Mouse (Mus musculus) kidney, embryonic 15.5 days (tissue): ENCODE results near the gene Creg1. TPM values are rescaled to one million over a fixed set of nuclear protein-coding genes. Genes with fewer than 3 reads are reported as not detected.
"Not testable (repeated sequence)": the region's sequence is repeated elsewhere in the genome, so short reads cannot be mapped to it uniquely, and the experiment has no call there.

ENCODE experiments used
- ATAC-seq: fragments of 200-750 bp; cut with Nextera tagmentation; replicated peaks from 2 replicates; pipeline ENCODE4 v1.8.0; 2017; ENCODE audit warnings: moderate TSS enrichment; ENCODE audit not compliant: low FRiP score
- H3K27ac ChIP-seq: fragments of 300-500 bp; sonication (generic); 2 replicates; pipeline ENCODE4 v1.5.1; 2015; ENCODE audit warnings: mild to moderate bottlenecking, inconsistent platforms
- H3K27me3 ChIP-seq: fragments of 300-500 bp; sonication (generic); 2 replicates; pipeline ENCODE4 v1.6.1; 2015; ENCODE audit warnings: inconsistent platforms
- H3K36me3 ChIP-seq: fragments of 300-500 bp; sonication (generic); 2 replicates; pipeline ENCODE4 v1.6.1; 2015; ENCODE audit warnings: inconsistent platforms
- H3K4me1 ChIP-seq: fragments of 300-500 bp; sonication (generic); 2 replicates; pipeline ENCODE4 v1.6.1; 2015; ENCODE audit warnings: inconsistent platforms
- H3K4me2 ChIP-seq: fragments of 300-500 bp; sonication (generic); 2 replicates; pipeline ENCODE4 v1.6.1; 2015; ENCODE audit warnings: moderate library complexity, mild to moderate bottlenecking, inconsistent platforms
- H3K4me3 ChIP-seq: fragments of 300-500 bp; sonication (generic); replicated peaks from 2 replicates; pipeline ENCODE4 v1.5.1; 2015; ENCODE audit warnings: mild to moderate bottlenecking, inconsistent platforms
- H3K9ac ChIP-seq: fragments of 300-500 bp; sonication (generic); 2 replicates; pipeline ENCODE4 v1.6.1; 2015; ENCODE audit warnings: mild to moderate bottlenecking, inconsistent platforms
- H3K9me3 ChIP-seq: fragments of 300-500 bp; sonication (generic); replicated peaks from 2 replicates; pipeline ENCODE4 v1.6.1; 2016; ENCODE audit warnings: inconsistent platforms
- WGBS: fragments of 180-500 bp; shearing (Covaris S2); methylation state at CpG from one replicate; pipeline ENCODE4 v1.1.7; 2015; ENCODE audit warnings: mixed read lengths; 5-methylcytosine and 5-hydroxymethylcytosine counted together
- polyA plus RNA-seq: library from polyadenylated mRNA; unstranded; fragments of >200 nt; fragmentation: Nextera tagmentation; extraction: Ambion mirVana; gene quantifications from 2 replicates; pipeline ENCODE4 v1.2.1, GENCODE M21; 2015

The Creg1 gene
- polyA plus RNA-seq, 1 experiment from 2014 or later: 58.4 TPM

GRCm38 (mm10) chr1:165761522-165762305 is 1.8 kb upstream of the Creg1 start:
- Histone ChIP-seq H3K9me3 (no peaks in the 10 kb centered on the region), H3K4me2 (no peak overlapping the region), H3K4me3 (no peak overlapping the region), H3K36me3 (no peaks in the 10 kb centered on the region), H3K27me3 (peaks cover 36% of the 10 kb centered on the region), H3K4me1 (peaks cover 30% of the 10 kb centered on the region), H3K27ac (no peak overlapping the region), H3K9ac (no peak overlapping the region)
- no peak for ATAC-seq
- 82% methylated on average over 3 of the region's 3 CpGs for WGBS

DNA sequence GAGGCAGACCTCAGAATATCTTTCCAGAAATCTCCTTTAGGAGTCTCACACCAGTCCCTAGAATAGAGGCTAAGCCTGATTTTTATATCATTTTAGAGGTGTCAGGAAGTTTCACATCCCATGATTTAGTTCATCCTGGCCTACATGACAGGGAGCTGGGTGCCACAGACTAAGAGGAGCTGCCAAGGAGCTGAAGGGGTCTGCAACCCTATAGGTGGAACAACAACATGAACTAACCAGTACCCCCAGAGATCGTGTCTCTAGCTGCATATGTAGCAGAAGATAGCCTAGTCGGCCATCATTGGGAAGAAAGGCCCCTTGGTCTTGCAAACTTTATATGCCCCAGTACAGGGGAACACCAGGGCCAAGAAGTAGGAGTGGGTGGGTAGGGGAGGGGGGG is 1.0 kb upstream of the Creg1 start:
- not testable (repeated sequence) for H3K9me3 ChIP-seq, H3K27ac ChIP-seq, H3K9ac ChIP-seq, H3K4me3 ChIP-seq, ATAC-seq, H3K4me2 ChIP-seq, H3K36me3 ChIP-seq
- Histone ChIP-seq H3K4me1 (peaks cover 30% of the 10 kb centered on the region), H3K27me3 (peaks cover 33% of the 10 kb centered on the region)
- 72% methylated on average over 2 of the region's 2 CpGs for WGBS

DNA sequence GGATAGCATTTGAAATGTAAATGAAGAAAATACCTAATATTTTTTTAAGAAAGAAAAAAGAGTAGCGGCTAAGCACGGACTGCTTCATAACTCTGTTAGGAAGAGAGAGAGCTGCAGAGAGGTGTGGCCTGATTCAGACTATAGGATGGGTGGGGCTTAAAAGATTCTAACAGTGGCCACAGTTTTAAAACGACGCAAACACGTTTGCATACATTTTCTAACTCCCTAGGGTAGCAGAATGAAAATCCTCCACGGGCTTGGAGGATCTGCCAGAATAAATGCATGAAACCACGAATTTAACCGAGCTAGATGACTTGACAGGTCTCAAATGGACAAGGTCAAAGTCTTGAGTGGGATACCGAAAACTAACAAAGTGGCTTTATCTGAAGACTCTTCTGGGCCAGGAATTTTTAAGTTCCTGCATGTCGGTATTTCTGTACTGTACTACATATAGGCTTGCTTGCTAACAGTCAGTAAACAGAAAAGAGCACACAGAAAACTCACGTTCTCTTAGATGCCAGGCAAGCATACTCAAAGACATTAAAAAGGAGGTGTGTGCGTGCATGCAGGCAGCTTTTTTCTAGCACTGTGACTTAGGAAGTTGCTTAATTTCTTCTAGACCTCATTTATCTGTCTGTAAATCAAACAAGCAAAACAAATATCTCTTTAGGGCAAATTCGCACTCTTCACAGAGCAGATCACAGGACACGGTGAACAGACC is 472 bp upstream of the Creg1 start:
- Histone ChIP-seq H3K9ac (no peak overlapping the region), H3K9me3 (no peaks in the 10 kb centered on the region), H3K4me3 (peak overlapping the region; percentile 86), H3K4me2 (peak overlapping the region; percentile 94), H3K36me3 (no peaks in the 10 kb centered on the region), H3K27me3 (peaks cover 28% of the 10 kb centered on the region), H3K4me1 (peaks cover 30% of the 10 kb centered on the region), H3K27ac (no peak overlapping the region; the same call in 1 of the 2 replicates)
- WGBS: 27% methylated on average over 14 of the region's 14 CpGs
- no peak for ATAC-seq

- ATAC-seq: no peak
- no peaks in the 10 kb centered on the region for H3K9me3 ChIP-seq
- no peak overlapping the region for H3K27ac ChIP-seq
- WGBS: 52% methylated on average over 9 of the region's 9 CpGs
- peaks cover 22% of the 10 kb centered on the region for H3K27me3 ChIP-seq
- peak overlapping the region; percentile 73; the same call in 1 of the 2 replicates for H3K9ac ChIP-seq
- H3K4me2 ChIP-seq: peak overlapping the region; percentile 94
- H3K4me3 ChIP-seq: peak overlapping the region; percentile 86
- peaks cover 30% of the 10 kb centered on the region for H3K4me1 ChIP-seq
- no peaks in the 10 kb centered on the region for H3K36me3 ChIP-seq
These were observed 1.0 kb downstream of the Creg1 start for GRCm38 (mm10) chr1:165764571-165764970.

DNA sequence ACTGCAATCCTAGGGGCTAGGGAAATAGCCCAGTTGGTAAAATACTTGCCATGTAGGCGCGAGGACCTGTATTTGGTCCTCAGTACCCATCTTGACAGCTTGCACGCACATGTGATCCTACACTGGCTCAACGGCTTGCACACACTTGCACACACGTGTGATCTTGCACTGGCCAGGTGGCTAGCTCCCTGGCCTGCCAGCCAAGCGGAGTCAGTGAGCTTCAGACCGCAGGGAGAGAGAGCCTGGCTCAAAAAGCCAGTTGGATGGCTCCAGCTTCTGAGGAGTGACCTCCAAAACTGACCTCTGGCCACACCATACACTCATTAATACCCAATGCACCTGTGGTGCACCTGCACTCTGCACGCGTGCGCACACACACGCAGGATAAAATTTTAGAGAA is 1.5 kb downstream of the Creg1 start:
- Histone ChIP-seq H3K4me3 (peak overlapping the region; percentile 86; the same call in 1 of the 2 replicates), H3K36me3 (no peaks in the 10 kb centered on the region), H3K27ac (no peak overlapping the region), H3K27me3 (peaks cover 22% of the 10 kb centered on the region), H3K4me1 (peaks cover 30% of the 10 kb centered on the region), H3K9ac (no peak overlapping the region; the same call in 1 of the 2 replicates), H3K9me3 (no peaks in the 10 kb centered on the region), H3K4me2 (peak overlapping the region; percentile 94)
- no peak for ATAC-seq
- WGBS: 80% methylated on average over 11 of the region's 11 CpGs

GRCm38 (mm10) chr1:165765651-165766294 is 2.2 kb downstream of the Creg1 start:
- H3K27me3 ChIP-seq: peaks cover 19% of the 10 kb centered on the region
- no peak overlapping the region for H3K9ac ChIP-seq
- no peaks in the 10 kb centered on the region for H3K9me3 ChIP-seq
- no peak for ATAC-seq
- H3K4me2 ChIP-seq: 0 out of 2 replicates have a peak overlapping the region, but pooled peaks have one; percentile 20
- 0 out of 2 replicates have a peak, but pooled peaks cover 2% of the 10 kb centered on the region for H3K36me3 ChIP-seq
- WGBS: 65% methylated on average over 17 of the region's 17 CpGs
- H3K4me1 ChIP-seq: peaks cover 30% of the 10 kb centered on the region
- H3K27ac ChIP-seq: no peak overlapping the region
- H3K4me3 ChIP-seq: no peak overlapping the region; the same call in 1 of the 2 replicates

GRCm38 (mm10) chr1:165766295-165766890 is 2.8 kb downstream of the Creg1 start:
- Histone ChIP-seq H3K4me1 (peaks cover 36% of the 10 kb centered on the region), H3K4me2 (no peak overlapping the region), H3K27ac (no peak overlapping the region), H3K36me3 (0 out of 2 replicates have a peak, but pooled peaks cover 3% of the 10 kb centered on the region), H3K27me3 (peaks cover 15% of the 10 kb centered on the region), H3K9me3 (no peaks in the 10 kb centered on the region), H3K9ac (no peak overlapping the region), H3K4me3 (no peak overlapping the region; the same call in 1 of the 2 replicates)
- no peak for ATAC-seq
- 87% methylated on average over 7 of the region's 7 CpGs for WGBS

DNA sequence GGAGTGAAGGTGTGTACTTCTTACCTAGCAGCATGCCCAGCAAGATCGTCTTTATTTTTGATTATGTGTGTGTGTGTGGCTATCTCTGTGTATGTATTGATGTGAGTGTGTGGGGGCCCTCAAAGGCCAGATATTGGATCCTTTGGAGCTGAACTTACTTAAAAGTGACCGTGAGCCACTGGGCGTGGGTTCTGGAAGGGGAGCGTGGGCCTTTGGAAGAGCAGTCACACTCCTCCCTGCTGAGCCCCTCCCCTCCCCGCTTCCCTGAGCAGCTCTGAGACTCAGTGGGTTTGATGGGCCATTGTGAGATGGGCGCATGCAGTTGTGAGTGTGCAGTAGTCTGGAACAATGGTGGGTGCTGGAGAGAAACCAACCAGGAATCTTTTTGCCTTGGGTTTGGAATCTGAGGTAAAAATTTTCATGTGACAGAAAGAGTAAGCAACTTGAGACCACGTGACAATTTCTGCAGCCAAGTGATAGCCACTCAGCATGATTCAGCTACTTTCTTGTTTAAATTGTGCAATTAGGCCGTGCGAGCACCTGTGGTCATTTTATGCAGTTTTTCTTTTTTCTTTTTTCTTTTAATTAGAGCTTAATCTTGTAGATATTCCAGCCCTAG is 5.5 kb downstream of the Creg1 start:
- Histone ChIP-seq H3K27me3 (peaks cover 12% of the 10 kb centered on the region), H3K4me2 (no peak overlapping the region), H3K36me3 (0 out of 2 replicates have a peak, but pooled peaks cover 9% of the 10 kb centered on the region), H3K27ac (no peak overlapping the region), H3K4me1 (peaks cover 36% of the 10 kb centered on the region), H3K9ac (no peak overlapping the region), H3K4me3 (no peak overlapping the region), H3K9me3 (no peaks in the 10 kb centered on the region)
- WGBS: 71% methylated on average over 9 of the region's 9 CpGs
- ATAC-seq: 0 out of 2 replicates have a peak, but pooled peaks have one; percentile 11

DNA sequence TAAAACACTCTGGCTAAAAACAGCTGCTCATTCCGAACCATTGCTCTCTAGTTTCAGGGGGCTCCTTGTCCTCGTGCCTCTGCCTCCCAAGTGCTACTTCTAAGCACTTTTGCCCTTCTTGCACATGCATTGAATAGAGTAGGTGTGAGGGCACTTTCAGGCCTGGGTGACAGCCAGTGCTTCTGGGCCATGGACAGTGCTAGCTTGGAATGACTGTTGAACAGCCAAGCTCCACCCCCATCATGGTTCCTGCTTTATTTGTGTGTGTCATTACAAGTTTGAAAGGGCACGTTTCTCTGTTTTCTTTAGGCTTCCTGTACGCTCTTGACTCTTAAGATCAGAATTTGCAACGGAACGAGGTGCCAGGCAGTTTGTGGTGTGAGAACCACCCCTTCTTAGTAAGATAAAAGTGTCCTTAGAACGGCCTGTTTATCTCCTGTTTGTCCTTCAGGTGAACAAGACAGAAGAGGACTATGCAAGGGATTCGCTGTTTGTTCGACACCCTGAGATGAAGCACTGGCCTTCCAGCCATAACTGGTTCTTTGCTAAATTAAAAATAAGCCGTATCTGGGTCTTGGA is 6.7 kb downstream of the Creg1 start:
- Histone ChIP-seq H3K27ac (no peak overlapping the region), H3K9ac (no peak overlapping the region)
- ATAC-seq: no peak

GRCm38 (mm10) chr1:165771491-165771897 is 7.9 kb downstream of the Creg1 start:
- Histone ChIP-seq H3K4me2 (peak overlapping the region; percentile 40), H3K27me3 (peaks cover 6% of the 10 kb centered on the region; the same call in 1 of the 2 replicates), H3K36me3 (peaks cover 18% of the 10 kb centered on the region; the same call in 1 of the 2 replicates), H3K27ac (no peak overlapping the region), H3K9me3 (no peaks in the 10 kb centered on the region), H3K4me1 (peaks cover 13% of the 10 kb centered on the region), H3K4me3 (no peak overlapping the region), H3K9ac (no peak overlapping the region)
- ATAC-seq: peak; percentile 68
- 3% methylated on average over 12 of the region's 12 CpGs for WGBS

More for the DNA sequence above, 6.7 kb downstream of the Creg1 start:
- no peak overlapping the region for H3K4me2 ChIP-seq
- WGBS: 77% methylated on average over 10 of the region's 10 CpGs
- H3K4me3 ChIP-seq: no peak overlapping the region
- no peaks in the 10 kb centered on the region; the same call in 1 of the 2 replicates for H3K27me3 ChIP-seq
- H3K4me1 ChIP-seq: peaks cover 24% of the 10 kb centered on the region
- no peaks in the 10 kb centered on the region for H3K9me3 ChIP-seq
- H3K36me3 ChIP-seq: peaks cover 18% of the 10 kb centered on the region; the same call in 1 of the 2 replicates

- H3K9me3 ChIP-seq: no peaks in the 10 kb centered on the region
- H3K9ac ChIP-seq: no peak overlapping the region
- peaks cover 13% of the 10 kb centered on the region for H3K4me1 ChIP-seq
- H3K4me2 ChIP-seq: peak overlapping the region; percentile 40
- ATAC-seq: no peak
- H3K27me3 ChIP-seq: peaks cover 11% of the 10 kb centered on the region; the same call in 1 of the 2 replicates
- 47% methylated on average over 9 of the region's 9 CpGs for WGBS
- no peak overlapping the region for H3K4me3 ChIP-seq
- H3K36me3 ChIP-seq: peaks cover 18% of the 10 kb centered on the region; the same call in 1 of the 2 replicates
- H3K27ac ChIP-seq: no peak overlapping the region
These were observed 8.5 kb downstream of the Creg1 start for GRCm38 (mm10) chr1:165771998-165772397.
